Mouse (Mus musculus) brain, embryonic 14.5 days (tissue): ENCODE data around the gene Alox5ap.

ENCODE experiments used
- CTCF ChIP-seq: fragments of 200-500 bp; IDR thresholded peaks from 2 replicates; pipeline ENCODE4 v1.5.1; 2012; ENCODE audit warnings: inconsistent platforms, mild to moderate bottlenecking, moderate library complexity, borderline replicate concordance; ENCODE audit not compliant: insufficient read depth, insufficient read length; ENCODE audit errors: extremely low read depth
- POLR2A ChIP-seq: fragments of 200-500 bp; IDR thresholded peaks from 2 replicates; pipeline ENCODE4 v1.6.1; 2012; ENCODE audit warnings: mild to moderate bottlenecking, inconsistent platforms, borderline replicate concordance; ENCODE audit not compliant: poor library complexity, insufficient read depth, insufficient read length, severe bottlenecking; ENCODE audit errors: extremely low read depth

GRCm38 (mm10) chr5:149333941-149334698 lies 69.6 kb downstream of the Alox5ap start:
- TF ChIP-seq POLR2A (no peak), CTCF (no peak)
